9 mouse cellular contexts compared by ENCODE assay signal in the genomic region with DNA sequence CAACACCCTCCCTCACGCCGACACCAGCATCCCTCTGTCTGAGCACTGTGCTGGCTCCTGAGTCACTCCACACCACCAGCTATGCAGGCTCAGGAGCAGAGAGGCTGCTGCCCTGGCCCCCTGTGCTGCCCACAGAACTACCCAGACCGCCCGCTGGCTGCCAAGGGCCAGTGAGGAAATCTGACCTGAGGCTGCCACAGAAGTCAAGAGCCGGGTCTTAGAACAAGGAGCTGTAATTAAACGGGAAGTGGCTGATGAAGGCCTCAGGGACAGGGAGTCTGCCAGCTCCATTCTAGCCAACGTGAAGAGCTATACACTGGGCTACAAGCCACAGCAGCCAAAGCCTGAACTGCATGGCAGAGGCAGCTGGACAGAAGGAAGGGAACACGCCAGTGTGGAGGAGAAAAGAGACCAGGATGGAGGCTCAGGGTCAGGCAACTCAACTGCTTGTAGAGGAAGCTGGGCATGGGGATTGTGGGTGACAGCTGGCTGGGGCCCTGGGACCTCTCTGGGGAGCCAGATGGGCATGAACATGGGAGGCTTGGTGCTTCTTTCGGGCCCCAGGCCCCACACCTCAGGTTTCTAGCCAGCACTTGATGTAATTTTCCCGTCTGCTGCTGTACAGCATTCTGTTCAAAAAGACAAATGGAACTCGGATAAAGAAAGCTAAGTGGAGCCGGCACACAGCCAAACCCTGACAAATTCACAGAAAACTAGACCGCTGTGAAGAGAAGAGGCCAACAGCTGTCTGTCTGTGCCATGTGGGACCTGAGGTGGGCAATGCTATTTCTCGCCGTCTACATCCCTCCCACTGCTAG. TPM values are rescaled to one million over a fixed set of nuclear protein-coding genes. Genes with fewer than 3 reads are reported as not detected.
DNase-seq lines count a peak whose midpoint lies in the region; ATAC-seq and TF ChIP-seq lines count a peak whose summit lies in the region.
"Had no signal": no experiment of that assay in that cellular context is flagged by ENCODE, and none has a peak within 500 bp of the region (broad histone marks: within the 10 kb centered on the region; RNA-seq: fewer than 3 reads in every experiment).

No protein-coding gene starts in this region.

- no peak for TF ChIP-seq CTCF in stomach, postnatal 0 days (IDR thresholded peaks at IDR 0.05; ENCODE audit: low read depth)

- WGBS in heart, embryonic 10.5 days = 73% methylated on average over 15 of the region's 15 CpGs
- WGBS in heart, embryonic 13.5 days = 59% methylated on average over 15 of the region's 15 CpGs
- 71% methylated on average over 15 of the region's 15 CpGs for whole genome bisulfite sequencing in liver, embryonic 12.5 days (ENCODE audit: insufficient replicate concordance)
- WGBS in stomach, postnatal 0 days = 38% methylated on average over 15 of the region's 15 CpGs

- no peaks in the 10 kb centered on the region for H3K27me3 ChIP-seq in heart, embryonic 10.5 days (ENCODE audit: insufficient read depth, poor library complexity, severe bottlenecking)
- no peaks in the 10 kb centered on the region for H3K27me3 ChIP-seq in heart, embryonic 13.5 days (replicated peaks)
- H3K27me3 ChIP-seq in liver, embryonic 12.5 days (replicated peaks) = no peaks in the 10 kb centered on the region
- no peaks in the 10 kb centered on the region for H3K27me3 ChIP-seq in stomach, postnatal 0 days (ENCODE audit: control insufficient read depth, insufficient read depth, low read length)

- H3K4me3 ChIP-seq in heart, embryonic 10.5 days = no peak overlapping the region
- no peak overlapping the region for H3K4me3 ChIP-seq in heart, embryonic 13.5 days
- H3K4me3 ChIP-seq in liver, embryonic 12.5 days = no peak overlapping the region
- H3K4me3 ChIP-seq in stomach, postnatal 0 days (ENCODE audit: low read depth, low read length) = no peak overlapping the region

- peaks cover 84% of the 10 kb centered on the region for H3K4me1 ChIP-seq in heart, embryonic 10.5 days
- H3K4me1 ChIP-seq in heart, embryonic 13.5 days = peaks cover 80% of the 10 kb centered on the region
- peaks cover 68% of the 10 kb centered on the region for H3K4me1 ChIP-seq in liver, embryonic 12.5 days
- peaks cover 8% of the 10 kb centered on the region for H3K4me1 ChIP-seq in stomach, postnatal 0 days (replicated peaks; ENCODE audit: control insufficient read depth, insufficient read depth)

- peak overlapping the region; percentile 67 for H3K9ac ChIP-seq in heart, embryonic 13.5 days
- no peak overlapping the region for H3K9ac ChIP-seq in liver, embryonic 12.5 days
- H3K9ac ChIP-seq in stomach, postnatal 0 days (ENCODE audit: low read length) = peak overlapping the region; percentile 27; the same call in 1 of the 2 replicates

- no peak for ATAC-seq in heart, embryonic 13.5 days (ENCODE audit: extremely low read depth, insufficient number of reproducible peaks, low FRiP score, low TSS enrichment)
- no peak for ATAC-seq in liver, embryonic 12.5 days
- ATAC-seq in stomach, postnatal 0 days (ENCODE audit: low FRiP score, low TSS enrichment) = no peak
- ATAC-seq in megakaryocyte progenitor cell, adult 5-6 weeks (replicated peaks; ENCODE audit: poor library complexity) = no peak

- DNase-seq in heart, embryonic 10.5 days (ENCODE audit: low spot score) = no peak
- no peak for DNase-seq in heart, adult 18-20 months
- DNase-seq in Muller cell, postnatal 12 days (ENCODE audit: inconsistent ontology term) = peak; percentile 69
- no peak for DNase-seq in stomach, postnatal 0 days (ENCODE audit: low spot score)
- DNase-seq in thymus, postnatal 36 days = no peak

- peaks cover 39% of the 10 kb centered on the region for H3K36me3 ChIP-seq in heart, embryonic 10.5 days
- H3K36me3 ChIP-seq in heart, embryonic 13.5 days = peaks cover 46% of the 10 kb centered on the region
- peaks cover 38% of the 10 kb centered on the region for H3K36me3 ChIP-seq in liver, embryonic 12.5 days
- H3K36me3 ChIP-seq in stomach, postnatal 0 days (ENCODE audit: control insufficient read depth, insufficient read depth, low read length) = peaks cover 7% of the 10 kb centered on the region; the same call in 1 of the 2 replicates

- no peak overlapping the region for H3K4me2 ChIP-seq in heart, embryonic 13.5 days
- no peak overlapping the region for H3K4me2 ChIP-seq in liver, embryonic 12.5 days
- H3K4me2 ChIP-seq in stomach, postnatal 0 days (replicated peaks; ENCODE audit: low read depth) = no peak overlapping the region

- H3K27ac ChIP-seq in heart, embryonic 10.5 days = peak overlapping the region; percentile 78
- peak overlapping the region; percentile 70 for H3K27ac ChIP-seq in heart, embryonic 13.5 days (replicated peaks)
- peak overlapping the region; percentile 31; the same call in 1 of the 2 replicates for H3K27ac ChIP-seq in liver, embryonic 12.5 days
- H3K27ac ChIP-seq in stomach, postnatal 0 days (replicated peaks) = peak overlapping the region; percentile 20
- H3K27ac ChIP-seq: macrophage had no signal

- no peaks in the 10 kb centered on the region for H3K9me3 ChIP-seq in heart, embryonic 10.5 days
- no peaks in the 10 kb centered on the region for H3K9me3 ChIP-seq in heart, embryonic 13.5 days
- no peaks in the 10 kb centered on the region for H3K9me3 ChIP-seq in liver, embryonic 12.5 days (replicated peaks)
- H3K9me3 ChIP-seq in stomach, postnatal 0 days (ENCODE audit: control insufficient read depth, low read length) = no peaks in the 10 kb centered on the region

- TF ChIP-seq EP300 in stomach, postnatal 0 days (optimal IDR thresholded peaks at IDR 0.05) = no peak

RNA-seq across cellular contexts. Expression of a gene that starts 25.8 kb away (rescaled TPM):
- 163 and 178 TPM in 2 replicates for polyA plus RNA-seq in heart, embryonic 10.5 days (2016; fragmentation: Nextera tagmentation; extraction: Ambion mirVana)
- 10 to 100 TPM; 30.3 to 33.1 TPM for total RNA-seq in heart, adult 18-20 months (2021)
- 95.4 and 99.4 TPM in 2 replicates for polyA plus RNA-seq in heart, embryonic 13.5 days (2015; fragmentation: Nextera tagmentation; extraction: Ambion mirVana)
- polyA plus RNA-seq in liver, embryonic 12.5 days (2016; fragmentation: Nextera tagmentation; extraction: Ambion mirVana) = 78.7 and 78.8 TPM in 2 replicates
- 91.6 and 93.6 TPM in 2 replicates for polyA plus RNA-seq in stomach, postnatal 0 days (2015; fragmentation: Nextera tagmentation; extraction: Ambion mirVana)
- total RNA-seq in megakaryocyte progenitor cell, adult 5-6 weeks (2015) = 59.7 and 63.9 TPM in 2 replicates
- 81.8 and 83.9 TPM in 2 replicates for total RNA-seq in megakaryocyte progenitor cell, adult 5-6 weeks (2017)

RNA-seq across cellular contexts. Expression of a gene that starts 50.3 kb away (rescaled TPM):
- polyA plus RNA-seq in heart, embryonic 10.5 days (2016; fragmentation: Nextera tagmentation; extraction: Ambion mirVana) = 0.64 and 1.3 TPM in 2 replicates
- 1 to 10 TPM; 4.4 to 7.3 TPM for total RNA-seq in heart, adult 18-20 months (2021)
- 1.2 and 1.3 TPM in 2 replicates for polyA plus RNA-seq in heart, embryonic 13.5 days (2015; fragmentation: Nextera tagmentation; extraction: Ambion mirVana)
- polyA plus RNA-seq in liver, embryonic 12.5 days (2016; fragmentation: Nextera tagmentation; extraction: Ambion mirVana) = 10.8 and 11.6 TPM in 2 replicates
- polyA plus RNA-seq in stomach, postnatal 0 days (2015; fragmentation: Nextera tagmentation; extraction: Ambion mirVana) = 2.0 and 2.6 TPM in 2 replicates
- 244 and 245 TPM in 2 replicates for total RNA-seq in megakaryocyte progenitor cell, adult 5-6 weeks (2015)
- 82.0 and 99.0 TPM in 2 replicates for total RNA-seq in megakaryocyte progenitor cell, adult 5-6 weeks (2017)

Comparison
In these comparisons a context has a peak if more than half of its experiments do, and no peak if none do; other contexts are left out.
1. H3K27ac ChIP-seq: peak in every context shown above with its lines; median percentile 78 in heart, embryonic 10.5 days; 70 in heart, embryonic 13.5 days; 31 in liver, embryonic 12.5 days; 20 in stomach, postnatal 0 days.